Mouse (Mus musculus) olfactory bulb, adult 2 months (tissue): Measurements from ENCODE around the gene Sds. TPM values are rescaled to one million over a fixed set of nuclear protein-coding genes. Genes with fewer than 3 reads are reported as not detected.

Experiments
- H3K27ac ChIP-seq: fragments of 200-500 bp; 2 replicates; pipeline ENCODE4 v1.5.1; 2012; ENCODE audit warnings: low read depth, low read length; ENCODE audit not compliant: insufficient read depth
- H3K4me1 ChIP-seq: fragments of 200-500 bp; 2 replicates; pipeline ENCODE4 v1.6.1; 2012; ENCODE audit warnings: low read length; ENCODE audit not compliant: control insufficient read depth, insufficient read depth
- H3K4me3 ChIP-seq: fragments of 200-500 bp; 2 replicates; pipeline ENCODE4 v1.5.1; 2012; ENCODE audit warnings: mild to moderate bottlenecking, low read depth, low read length, moderate library complexity; ENCODE audit not compliant: insufficient read depth
- CTCF ChIP-seq: fragments of 200-500 bp; IDR thresholded peaks from 2 replicates; pipeline ENCODE4 v1.5.1; 2012; ENCODE audit warnings: low read depth, mild to moderate bottlenecking, low read length, moderate library complexity; ENCODE audit not compliant: insufficient read depth
- POLR2A ChIP-seq: fragments of 200-500 bp; IDR thresholded peaks from 2 replicates; pipeline ENCODE4 v1.6.1; 2012; ENCODE audit warnings: mild to moderate bottlenecking, low read depth, low read length, moderate library complexity; ENCODE audit not compliant: insufficient read depth
- WGBS: fragments of 180-500 bp; shearing (Covaris S2); methylation state at CpG from one replicate; pipeline ENCODE4 v1.1.7; 2018; 5-methylcytosine and 5-hydroxymethylcytosine counted together
- polyA plus RNA-seq: library from polyadenylated mRNA; stranded (reverse); fragments of >200 nt; gene quantifications from 2 replicates; pipeline ENCODE4 v1.2.4, GENCODE M21; 2012; ENCODE audit warnings: low replicate concordance; ENCODE audit not compliant: missing spikeins, insufficient read depth, insufficient read length

Gene Sds
- polyA plus RNA-seq, 1 experiment, result not detected

GRCm38 (mm10) chr5:120459133-120459532 lies 17.2 kb upstream of the Sds start:
- no peak overlapping the region for H3K4me3 ChIP-seq
- H3K27ac ChIP-seq, result no peak overlapping the region
- TF ChIP-seq CTCF, result no peak
- no peak for TF ChIP-seq POLR2A
- H3K4me1 ChIP-seq, result no peaks in the 10 kb centered on the region; the same call in 1 of the 2 replicates
- 80% methylated on average over 10 of the region's 10 CpGs for WGBS

- Histone ChIP-seq H3K4me3 (no peak overlapping the region), H3K27ac (no peak overlapping the region), H3K4me1 (no peaks in the 10 kb centered on the region; the same call in 1 of the 2 replicates)
- 79% methylated on average over 15 of the region's 15 CpGs for WGBS
- TF ChIP-seq CTCF, result no peak
- no peak for TF ChIP-seq POLR2A
These were observed 14.4 kb upstream of the Sds start for GRCm38 (mm10) chr5:120461902-120462301.

GRCm38 (mm10) chr5:120464321-120464720 lies 12.0 kb upstream of the Sds start:
- Histone ChIP-seq H3K27ac (no peak overlapping the region), H3K4me1 (no peaks in the 10 kb centered on the region), H3K4me3 (no peak overlapping the region)
- no peak for TF ChIP-seq POLR2A
- no peak for TF ChIP-seq CTCF
- 81% methylated on average over 4 of the region's 4 CpGs for WGBS

- WGBS, result 40% methylated on average over 5 of the region's 5 CpGs
- H3K4me1 ChIP-seq, result no peaks in the 10 kb centered on the region
- TF ChIP-seq POLR2A (no peak), CTCF (peak; percentile 42; the same call in 1 of the 2 replicates)
- no peak overlapping the region for H3K4me3 ChIP-seq
- H3K27ac ChIP-seq, result no peak overlapping the region
These were observed 11.3 kb upstream of the Sds start for GRCm38 (mm10) chr5:120465062-120465461.

GRCm38 (mm10) chr5:120465860-120466259 lies 10.5 kb upstream of the Sds start:
- H3K4me1 ChIP-seq, result no peaks in the 10 kb centered on the region
- 60% methylated on average over 6 of the region's 6 CpGs for WGBS
- H3K4me3 ChIP-seq, result no peak overlapping the region
- no peak overlapping the region for H3K27ac ChIP-seq
- TF ChIP-seq CTCF, result no peak
- TF ChIP-seq POLR2A, result no peak

- 47% methylated on average over 4 of the region's 4 CpGs for WGBS
- Histone ChIP-seq H3K4me3 (peak overlapping the region; percentile 11; the same call in 1 of the 2 replicates), H3K4me1 (no peaks in the 10 kb centered on the region), H3K27ac (no peak overlapping the region)
- no peak for TF ChIP-seq POLR2A
- TF ChIP-seq CTCF, result no peak
These were observed 9.3 kb upstream of the Sds start for GRCm38 (mm10) chr5:120467026-120467425.

- Histone ChIP-seq H3K4me1 (no peaks in the 10 kb centered on the region), H3K27ac (no peak overlapping the region), H3K4me3 (no peak overlapping the region)
- WGBS, result 91% methylated on average over 5 of the region's 5 CpGs
- TF ChIP-seq CTCF (no peak), POLR2A (no peak)
These were observed 8.0 kb upstream of the Sds start for GRCm38 (mm10) chr5:120468336-120468735.

- no peak for TF ChIP-seq POLR2A
- no peak for TF ChIP-seq CTCF
- Histone ChIP-seq H3K4me3 (no peak overlapping the region), H3K4me1 (no peaks in the 10 kb centered on the region), H3K27ac (no peak overlapping the region)
- WGBS, result 89% methylated on average over 6 of the region's 6 CpGs
These were observed 7.5 kb upstream of the Sds start for GRCm38 (mm10) chr5:120468830-120469229.

- no peak for TF ChIP-seq POLR2A
- TF ChIP-seq CTCF, result no peak
- Histone ChIP-seq H3K27ac (no peak overlapping the region), H3K4me3 (no peak overlapping the region), H3K4me1 (no peaks in the 10 kb centered on the region)
- 61% methylated on average over 4 of the region's 4 CpGs for WGBS
These were observed 4.8 kb upstream of the Sds start for GRCm38 (mm10) chr5:120471538-120471937.

GRCm38 (mm10) chr5:120472770-120473169 lies 3.6 kb upstream of the Sds start, which contains the start of gene Sdsl:
Sdsl (minus strand) TSS chr5:120472810.
- Histone ChIP-seq H3K4me3 (no peak within 1 kb of the TSS), H3K4me1 (no peaks in the 10 kb centered on the region), H3K27ac (no peak within 1 kb of the TSS)
- 83% methylated on average over 8 of the region's 8 CpGs for WGBS
- no peak for TF ChIP-seq POLR2A
- TF ChIP-seq CTCF, result no peak
